Mouse (Mus musculus) hindbrain, embryonic 14.5 days (tissue): ENCODE results near the gene Plscr5. TPM values are rescaled to one million over a fixed set of nuclear protein-coding genes. Genes with fewer than 3 reads are reported as not detected.
A peak's percentile ranks its signal among the peaks of the same experiment; 100 is the strongest.

Experiments
- ATAC-seq: fragments of 200-750 bp; cut with Nextera tagmentation; 2 replicates; pipeline ENCODE4 v1.8.0; 2017; ENCODE audit warnings: moderate number of reproducible peaks, mild to moderate bottlenecking, moderate TSS enrichment, moderate library complexity; ENCODE audit not compliant: low FRiP score
- DNase-seq: peaks from one replicate; pipeline ENCODE4 v3.0.0-alpha.2; 2015; ENCODE audit warnings: low spot score
- H3K27ac ChIP-seq: fragments of 300-500 bp; sonication (generic); 2 replicates; pipeline ENCODE4 v1.5.1; 2014; ENCODE audit warnings: mild to moderate bottlenecking, moderate library complexity
- H3K27me3 ChIP-seq: fragments of 300-500 bp; sonication (generic); 2 replicates; pipeline ENCODE4 v1.6.1; 2014; ENCODE audit warnings: mild to moderate bottlenecking, low read length, mixed read lengths; ENCODE audit not compliant: control insufficient read depth, insufficient read depth
- H3K36me3 ChIP-seq: fragments of 300-500 bp; sonication (generic); replicated peaks from 2 replicates; pipeline ENCODE4 v1.6.1; 2014; ENCODE audit not compliant: control insufficient read depth, insufficient read depth
- H3K4me1 ChIP-seq: fragments of 300-500 bp; sonication (generic); replicated peaks from 2 replicates; pipeline ENCODE4 v1.6.1; 2014; ENCODE audit warnings: antibody characterized with exemption, low read length, mixed read lengths; ENCODE audit not compliant: control insufficient read depth, insufficient read depth
- H3K4me2 ChIP-seq: fragments of 300-500 bp; sonication (generic); replicated peaks from 2 replicates; pipeline ENCODE4 v1.6.1; 2014; ENCODE audit warnings: mild to moderate bottlenecking, moderate library complexity
- H3K4me3 ChIP-seq: fragments of 300-500 bp; sonication (generic); replicated peaks from 2 replicates; pipeline ENCODE4 v1.5.1; 2014; ENCODE audit warnings: mild to moderate bottlenecking, low read length
- H3K9ac ChIP-seq: fragments of 300-500 bp; sonication (generic); 2 replicates; pipeline ENCODE4 v1.6.1; 2014
- H3K9me3 ChIP-seq: fragments of 300-500 bp; sonication (generic); 2 replicates; pipeline ENCODE4 v1.6.1; 2016; ENCODE audit warnings: low read length; ENCODE audit not compliant: control insufficient read depth
- WGBS: fragments of 180-500 bp; shearing (Covaris S2); extraction: QIAGEN DNeasy Blood & Tissue Kit; methylation state at CpG from one replicate; pipeline ENCODE4 v1.1.7; 2014; 5-methylcytosine and 5-hydroxymethylcytosine counted together
- polyA plus RNA-seq: library from polyadenylated mRNA; unstranded; fragments of >200 nt; fragmentation: Nextera tagmentation; extraction: Ambion mirVana; gene quantifications from 2 replicates; pipeline ENCODE4 v1.2.1, GENCODE M21; 2014

Gene Plscr5
- polyA plus RNA-seq, 1 experiment from 2014 or later: 0.48 TPM

- H3K36me3 ChIP-seq: no peaks in the 10 kb centered on the region
- no peak overlapping the region for H3K4me3 ChIP-seq
- H3K4me1 ChIP-seq: no peaks in the 10 kb centered on the region
- ATAC-seq (no peak), DNase-seq (no peak)
- no peaks in the 10 kb centered on the region for H3K27me3 ChIP-seq
- no peak overlapping the region for H3K9ac ChIP-seq
- H3K4me2 ChIP-seq: no peak overlapping the region
- no peaks in the 10 kb centered on the region for H3K9me3 ChIP-seq
- H3K27ac ChIP-seq: no peak overlapping the region
Measured at GRCm38 (mm10) chr9:92221480-92221879, 28.7 kb downstream of the Plscr5 start.

GRCm38 (mm10) chr9:92224598-92225231 is 32.0 kb downstream of the Plscr5 start:
- WGBS: 92% methylated on average over 1 of the region's 1 CpGs
- H3K36me3 ChIP-seq: no peaks in the 10 kb centered on the region
- no peak overlapping the region for H3K27ac ChIP-seq
- ATAC-seq (no peak), DNase-seq (no peak)
- H3K27me3 ChIP-seq: no peaks in the 10 kb centered on the region
- H3K4me2 ChIP-seq: no peak overlapping the region
- no peaks in the 10 kb centered on the region for H3K4me1 ChIP-seq
- no peaks in the 10 kb centered on the region for H3K9me3 ChIP-seq
- H3K4me3 ChIP-seq: no peak overlapping the region
- H3K9ac ChIP-seq: no peak overlapping the region

GRCm38 (mm10) chr9:92226127-92226655 is 33.5 kb downstream of the Plscr5 start:
- Histone ChIP-seq H3K27ac (no peak overlapping the region), H3K4me2 (no peak overlapping the region), H3K4me3 (no peak overlapping the region), H3K27me3 (no peaks in the 10 kb centered on the region), H3K36me3 (no peaks in the 10 kb centered on the region), H3K9me3 (no peaks in the 10 kb centered on the region), H3K9ac (no peak overlapping the region), H3K4me1 (no peaks in the 10 kb centered on the region)
- DNase-seq (no peak), ATAC-seq (no peak)
- WGBS: 84% methylated on average over 3 of the region's 3 CpGs

GRCm38 (mm10) chr9:92226795-92227194 is 34.1 kb downstream of the Plscr5 start:
- WGBS: 88% methylated on average over 3 of the region's 3 CpGs
- Histone ChIP-seq H3K9me3 (no peaks in the 10 kb centered on the region), H3K4me2 (no peak overlapping the region), H3K27ac (no peak overlapping the region), H3K9ac (no peak overlapping the region), H3K4me3 (no peak overlapping the region), H3K36me3 (no peaks in the 10 kb centered on the region), H3K27me3 (no peaks in the 10 kb centered on the region), H3K4me1 (no peaks in the 10 kb centered on the region)
- no peak for ATAC-seq
- DNase-seq: no peak

DNA sequence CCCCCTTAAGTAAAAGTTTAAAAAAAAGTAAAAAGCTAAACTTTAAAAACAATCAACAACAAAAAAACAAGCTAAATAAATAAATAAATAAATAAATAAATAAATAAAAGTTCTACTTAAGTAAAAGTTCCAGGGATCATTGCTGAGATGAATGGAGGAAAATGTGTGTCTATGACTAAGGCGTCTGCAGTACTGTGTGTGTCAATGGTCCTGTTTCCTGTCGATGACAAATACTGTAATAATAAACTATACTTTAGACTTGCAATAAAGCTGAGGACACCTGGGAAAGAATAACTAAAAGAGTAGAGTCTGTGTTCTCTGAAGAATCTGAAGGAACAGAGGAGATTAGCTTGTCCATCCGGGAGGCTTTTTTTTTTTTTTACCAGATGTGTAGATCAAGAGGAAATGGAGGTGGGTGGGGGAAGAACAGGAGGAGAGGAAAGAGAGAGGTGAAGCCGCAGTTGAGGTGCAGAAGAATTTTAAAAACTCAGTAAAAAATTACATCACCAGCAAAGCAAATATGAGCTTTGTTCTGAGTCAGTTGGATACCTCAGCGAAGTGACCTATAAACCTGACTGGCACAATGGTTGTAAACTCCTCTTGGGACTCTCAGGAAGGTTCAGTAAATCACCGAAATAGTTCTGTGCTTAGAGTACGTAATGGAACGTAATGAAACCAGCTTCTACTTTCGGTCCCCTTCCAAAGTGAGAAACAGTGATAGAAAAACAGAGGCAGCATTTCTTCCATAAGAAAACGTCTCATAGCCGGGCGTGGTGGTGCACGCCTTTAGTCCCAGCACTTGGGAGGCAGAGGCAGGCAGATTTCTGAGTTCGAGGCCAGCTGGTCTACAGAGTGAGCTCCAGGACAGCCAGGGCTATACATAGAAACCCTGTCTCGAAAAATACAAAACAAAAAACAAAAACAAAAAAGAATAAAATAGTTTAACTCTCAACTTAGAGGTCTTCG is 36.4 kb downstream of the Plscr5 start:
- Histone ChIP-seq H3K9ac (no peak overlapping the region), H3K27ac (no peak overlapping the region), H3K4me2 (no peak overlapping the region), H3K27me3 (no peaks in the 10 kb centered on the region), H3K4me3 (no peak overlapping the region), H3K4me1 (no peaks in the 10 kb centered on the region), H3K9me3 (no peaks in the 10 kb centered on the region), H3K36me3 (no peaks in the 10 kb centered on the region)
- DNase-seq (no peak), ATAC-seq (no peak)
- 94% methylated on average over 16 of the region's 16 CpGs for WGBS

GRCm38 (mm10) chr9:92229833-92230205 is 37.1 kb downstream of the Plscr5 start:
- Histone ChIP-seq H3K9me3 (no peaks in the 10 kb centered on the region), H3K4me2 (no peak overlapping the region), H3K27ac (no peak overlapping the region), H3K36me3 (no peaks in the 10 kb centered on the region), H3K27me3 (no peaks in the 10 kb centered on the region), H3K4me1 (no peaks in the 10 kb centered on the region), H3K4me3 (no peak overlapping the region), H3K9ac (no peak overlapping the region)
- no peak for ATAC-seq
- no peak for DNase-seq
- 87% methylated on average over 2 of the region's 2 CpGs for WGBS

DNA sequence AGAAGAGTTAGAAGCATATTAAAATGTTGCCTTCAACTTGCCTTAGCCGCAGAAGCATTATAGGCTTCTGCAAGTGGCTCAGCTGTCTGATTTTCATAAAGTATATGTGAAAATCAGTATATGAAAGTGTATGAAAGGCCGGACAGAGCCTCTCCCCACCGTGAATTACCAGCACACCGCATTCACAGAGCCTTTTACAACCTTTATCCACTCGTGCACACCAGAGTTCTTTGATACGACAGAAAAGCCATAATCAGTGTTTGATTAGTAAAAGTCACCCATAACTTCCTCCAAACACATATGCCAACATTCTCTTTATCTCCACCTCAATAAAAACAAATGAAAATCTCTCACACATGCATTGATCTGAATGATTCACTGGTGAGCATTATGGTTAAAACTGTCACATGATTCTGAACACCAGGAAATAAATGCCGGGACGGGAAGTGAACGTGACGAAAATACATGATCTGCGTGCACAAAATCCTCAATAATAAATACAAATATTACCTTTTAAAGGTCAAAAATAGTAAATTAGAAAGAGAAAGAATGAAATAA is 42.2 kb downstream of the Plscr5 start:
- 90% methylated on average over 11 of the region's 11 CpGs for WGBS
- no peak for ATAC-seq

DNA sequence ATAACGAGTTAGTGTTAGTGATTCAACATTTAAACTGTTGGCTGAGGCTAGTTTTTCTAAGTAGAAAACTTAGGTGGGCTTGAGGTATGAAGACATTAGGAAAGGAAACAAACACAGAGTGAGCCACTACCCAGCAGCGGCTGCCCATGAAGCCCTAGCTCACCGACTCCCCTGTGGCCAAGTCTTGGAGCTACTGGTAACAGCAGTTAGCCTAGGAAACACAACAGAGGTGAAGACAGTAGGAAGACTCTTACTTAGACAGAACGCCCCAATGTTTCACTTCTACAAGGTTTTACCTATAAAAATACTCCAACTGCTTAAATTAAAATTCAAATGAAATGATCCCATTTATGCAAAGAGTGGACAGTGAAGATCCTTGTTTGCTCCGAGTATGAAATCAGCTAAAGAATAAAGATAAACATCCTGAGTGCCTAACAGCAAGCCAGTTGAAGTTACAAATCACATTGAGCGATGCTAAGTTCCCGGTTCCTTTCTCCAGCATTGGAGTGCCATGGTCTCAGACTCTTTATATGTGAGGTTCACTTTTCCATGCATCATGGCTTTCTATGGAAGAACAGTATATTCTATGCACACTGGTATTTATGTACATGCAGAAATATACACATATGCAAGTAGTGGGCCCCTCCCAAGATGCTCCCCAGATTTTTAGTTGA is 56.2 kb downstream of the Plscr5 start:
- 84% methylated on average over 7 of the region's 7 CpGs for WGBS
- no peaks in the 10 kb centered on the region for H3K27me3 ChIP-seq
- H3K4me2 ChIP-seq: no peak overlapping the region
- H3K36me3 ChIP-seq: no peaks in the 10 kb centered on the region
- no peaks in the 10 kb centered on the region for H3K9me3 ChIP-seq
- ATAC-seq (no peak), DNase-seq (no peak)
- H3K27ac ChIP-seq: no peak overlapping the region
- H3K4me1 ChIP-seq: peaks cover 11% of the 10 kb centered on the region; the same call in 1 of the 2 replicates
- no peak overlapping the region for H3K4me3 ChIP-seq
- H3K9ac ChIP-seq: no peak overlapping the region

More for the DNA sequence above, 42.2 kb downstream of the Plscr5 start:
- H3K9me3 ChIP-seq: no peaks in the 10 kb centered on the region
- no peak overlapping the region for H3K27ac ChIP-seq
- no peak for DNase-seq
- no peaks in the 10 kb centered on the region for H3K4me1 ChIP-seq
- no peak overlapping the region for H3K4me2 ChIP-seq
- H3K36me3 ChIP-seq: no peaks in the 10 kb centered on the region
- no peak overlapping the region for H3K4me3 ChIP-seq
- no peak overlapping the region for H3K9ac ChIP-seq
- H3K27me3 ChIP-seq: no peaks in the 10 kb centered on the region

GRCm38 (mm10) chr9:92249447-92249852 is 56.7 kb downstream of the Plscr5 start, which contains the start of gene Plscr1:
TSS of gene Plscr1 (plus strand) at chr9:92249750.
- 41% methylated on average over 7 of the region's 7 CpGs for WGBS
- DNase-seq (no peak), ATAC-seq (no peak)
- peak within 1 kb of the TSS; percentile 71 for H3K4me2 ChIP-seq
- H3K9ac ChIP-seq: peak within 1 kb of the TSS; percentile 62
- H3K9me3 ChIP-seq: no peaks in the 10 kb centered on the region
- peak within 1 kb of the TSS; percentile 34 for H3K27ac ChIP-seq
- H3K36me3 ChIP-seq: no peaks in the 10 kb centered on the region
- H3K27me3 ChIP-seq: no peaks in the 10 kb centered on the region
- peak within 1 kb of the TSS; percentile 57 for H3K4me3 ChIP-seq
- peaks cover 11% of the 10 kb centered on the region; the same call in 1 of the 2 replicates for H3K4me1 ChIP-seq
